Mouse (Mus musculus) urinary bladder, postnatal 36 days (tissue): ENCODE data around the gene Cep295nl.
"Not testable (repeated sequence)": the region's sequence is repeated elsewhere in the genome, so short reads cannot be mapped to it uniquely, and the experiment has no call there.

Source experiments
- DNase-seq, 2 experiments: peaks; one replicate each; pipeline ENCODE4 v3.0.0; 2022; ENCODE audit warnings: low spot score in 2 of 2, mixed read lengths in 1 of 2

Gene Cep295nl

GRCm38 (mm10) chr11:118321971-118322370, 20.3 kb downstream of the Cep295nl start:
- no peak for DNase-seq

GRCm38 (mm10) chr11:118321500-118321899, 20.8 kb downstream of the Cep295nl start:
- no peak for DNase-seq

- DNase-seq: no peak
Measured at GRCm38 (mm10) chr11:118318678-118319077, 23.6 kb downstream of the Cep295nl start.

GRCm38 (mm10) chr11:118317129-118317528, 25.2 kb downstream of the Cep295nl start:
- peak in 1 of 2 experiments; percentile 45 for DNase-seq

- no peak for DNase-seq
Measured at GRCm38 (mm10) chr11:118316231-118316806, 26.0 kb downstream of the Cep295nl start.

- no peak for DNase-seq
Measured at GRCm38 (mm10) chr11:118312132-118312723, 30.1 kb downstream of the Cep295nl start.

- not testable (repeated sequence) for DNase-seq
Measured at GRCm38 (mm10) chr11:118307962-118308361, 34.3 kb downstream of the Cep295nl start.

- not testable (repeated sequence) for DNase-seq
Measured at GRCm38 (mm10) chr11:118303959-118304358, 38.3 kb downstream of the Cep295nl start.

- DNase-seq: no peak
Measured at GRCm38 (mm10) chr11:118298810-118299209, 43.5 kb downstream of the Cep295nl start.

- DNase-seq: no peak
Measured at GRCm38 (mm10) chr11:118297967-118298366, 44.3 kb downstream of the Cep295nl start.

GRCm38 (mm10) chr11:118295026-118295425, 47.3 kb downstream of the Cep295nl start:
- DNase-seq: no peak

- DNase-seq: no peak
Measured at GRCm38 (mm10) chr11:118292671-118293070, 49.6 kb downstream of the Cep295nl start.

GRCm38 (mm10) chr11:118289999-118290889, 52.1 kb downstream of the Cep295nl start, which contains the start of gene Usp36:
Gene Usp36 (minus strand): TSS chr11:118290244.
- DNase-seq: peak; percentile 99 to 100

- DNase-seq: no peak
Measured at GRCm38 (mm10) chr11:118289562-118289961, 52.7 kb downstream of the Cep295nl start.

- DNase-seq: no peak
Measured at GRCm38 (mm10) chr11:118289037-118289511, 53.2 kb downstream of the Cep295nl start.

GRCm38 (mm10) chr11:118287573-118287972, 54.7 kb downstream of the Cep295nl start:
- DNase-seq: no peak

GRCm38 (mm10) chr11:118286434-118286833, 55.9 kb downstream of the Cep295nl start:
- peak; percentile 26 to 27 for DNase-seq

GRCm38 (mm10) chr11:118285791-118286190, 56.5 kb downstream of the Cep295nl start:
- no peak for DNase-seq
